8 mouse cellular contexts compared by ENCODE assay signal in genomic region chr3:84745537-84746189, GRCm38 (mm10).
A peak's percentile ranks its signal among the peaks of the same experiment; 100 is the strongest.
DNase-seq lines count a peak whose midpoint lies in the region; ATAC-seq and TF ChIP-seq lines count a peak whose summit lies in the region.

No protein-coding gene starts in this region.

- no peaks in the 10 kb centered on the region for H3K9me3 ChIP-seq in midbrain, embryonic 13.5 days
- H3K9me3 ChIP-seq in midbrain, embryonic 10.5 days (replicated peaks): no peaks in the 10 kb centered on the region
- no peaks in the 10 kb centered on the region for H3K9me3 ChIP-seq in intestine, embryonic 14.5 days (ENCODE audit: control insufficient read depth, low read length)

- ATAC-seq in midbrain, embryonic 13.5 days: peak; percentile 79
- ATAC-seq in intestine, embryonic 14.5 days (replicated peaks; ENCODE audit: low FRiP score, low TSS enrichment, low read depth): peak; percentile 81

- H3K4me2 ChIP-seq in midbrain, embryonic 13.5 days (replicated peaks): no peak overlapping the region
- H3K4me2 ChIP-seq in intestine, embryonic 14.5 days (ENCODE audit: low read length): peak overlapping the region; percentile 16

- no peak overlapping the region for H3K4me3 ChIP-seq in midbrain, embryonic 13.5 days (replicated peaks)
- no peak overlapping the region for H3K4me3 ChIP-seq in midbrain, embryonic 10.5 days
- no peak overlapping the region for H3K4me3 ChIP-seq in intestine, embryonic 14.5 days (ENCODE audit: low read depth, low read length)
- peak overlapping the region; percentile 23 for H3K4me3 ChIP-seq in olfactory bulb, adult 2 months (ENCODE audit: insufficient read depth, low read depth, low read length)

- H3K27me3 ChIP-seq in midbrain, embryonic 13.5 days: peaks cover 11% of the 10 kb centered on the region; the same call in 1 of the 2 replicates
- H3K27me3 ChIP-seq in midbrain, embryonic 10.5 days (ENCODE audit: low read depth, poor library complexity, severe bottlenecking): peaks cover 7% of the 10 kb centered on the region; the same call in 1 of the 2 replicates
- H3K27me3 ChIP-seq in intestine, embryonic 14.5 days (replicated peaks; ENCODE audit: control insufficient read depth, insufficient read depth, low read length): no peaks in the 10 kb centered on the region

- TF ChIP-seq CTCF in olfactory bulb, adult 2 months (IDR thresholded peaks at IDR 0.05; ENCODE audit: insufficient read depth, low read depth, low read length): no peak; the same call in 1 of the 2 replicates

- peaks cover 12% of the 10 kb centered on the region for H3K4me1 ChIP-seq in midbrain, embryonic 13.5 days (replicated peaks)
- H3K4me1 ChIP-seq in midbrain, embryonic 10.5 days: no peaks in the 10 kb centered on the region
- H3K4me1 ChIP-seq in intestine, embryonic 14.5 days (replicated peaks; ENCODE audit: control insufficient read depth, insufficient read depth, low read length): peaks cover 12% of the 10 kb centered on the region; the same call in 1 of the 2 replicates
- H3K4me1 ChIP-seq in olfactory bulb, adult 2 months (ENCODE audit: control insufficient read depth, insufficient read depth, low read length): peaks cover 12% of the 10 kb centered on the region

- no peak for TF ChIP-seq POLR2A in olfactory bulb, adult 2 months (IDR thresholded peaks at IDR 0.05; ENCODE audit: insufficient read depth, low read depth, low read length)

- DNase-seq in midbrain, embryonic 10.5 days (ENCODE audit: low spot score): no peak
- peak; percentile 57 to 60 for DNase-seq in frontal cortex, postnatal 14 days (ENCODE audit: low spot score in 2 of 2)
- DNase-seq in intestine, embryonic 14.5 days (ENCODE audit: low spot score): peak; percentile 84
- DNase-seq in left cerebral cortex, postnatal 25 days (ENCODE audit: low spot score in 2 of 2): peak; percentile 68 to 77
- DNase-seq in cerebellum, adult 8-10 months: no peak
- DNase-seq in B cell, adult 2 months: no peak

- no peaks in the 10 kb centered on the region for H3K36me3 ChIP-seq in midbrain, embryonic 13.5 days
- no peaks in the 10 kb centered on the region for H3K36me3 ChIP-seq in midbrain, embryonic 10.5 days
- no peaks in the 10 kb centered on the region for H3K36me3 ChIP-seq in intestine, embryonic 14.5 days (ENCODE audit: control insufficient read depth, insufficient read depth, low read length)

- WGBS in midbrain, embryonic 13.5 days: 58% methylated on average over 18 of the region's 18 CpGs
- 79% methylated on average over 18 of the region's 18 CpGs for WGBS in midbrain, embryonic 10.5 days
- 17% methylated on average over 18 of the region's 18 CpGs for WGBS in intestine, embryonic 14.5 days
- 12% methylated on average over 18 of the region's 18 CpGs for WGBS in olfactory bulb, adult 2 months

- 0 out of 2 replicates have a peak overlapping the region, but pooled peaks have one; percentile 36 for H3K27ac ChIP-seq in midbrain, embryonic 13.5 days
- H3K27ac ChIP-seq in midbrain, embryonic 10.5 days (replicated peaks): no peak overlapping the region
- H3K27ac ChIP-seq in intestine, embryonic 14.5 days (ENCODE audit: low read depth): peak overlapping the region; percentile 72
- H3K27ac ChIP-seq in olfactory bulb, adult 2 months (ENCODE audit: insufficient read depth, low read depth, low read length): no peak overlapping the region

- H3K9ac ChIP-seq in midbrain, embryonic 13.5 days (replicated peaks): no peak overlapping the region; the same call in 1 of the 2 replicates
- H3K9ac ChIP-seq in intestine, embryonic 14.5 days (ENCODE audit: low read length): no peak overlapping the region

- intact Hi-C loops in left cerebral cortex, postnatal 25 days (cut with DNase I): no loop called here

Comparison
In these comparisons a context has a peak if more than half of its experiments do, and no peak if none do; other contexts are left out.
1. H3K27ac ChIP-seq: peak in midbrain, embryonic 13.5 days (single experiment) and intestine, embryonic 14.5 days (single experiment); none in midbrain, embryonic 10.5 days (single experiment) and olfactory bulb, adult 2 months (single experiment).
2. DNase-seq: peak in frontal cortex, postnatal 14 days (2 of 2), intestine, embryonic 14.5 days (single experiment) and left cerebral cortex, postnatal 25 days (2 of 2); none in midbrain, embryonic 10.5 days (single experiment), cerebellum, adult 8-10 months (single experiment) and B cell, adult 2 months (0 of 2).